Mouse (Mus musculus) adrenal gland, postnatal 36 days (tissue): ENCODE data around the gene Syngr1. TPM values are rescaled to one million over a fixed set of nuclear protein-coding genes. Genes with fewer than 3 reads are reported as not detected.

Source experiments
- DNase-seq, 2 experiments: peaks; one replicate each; pipeline ENCODE4 v3.0.0; 2021; ENCODE audit warnings: mixed read lengths in 1 of 2
- total RNA-seq, 2 experiments: library from RNA; stranded (reverse); gene quantifications; 2 replicates each; pipeline ENCODE4 v1.2.3; 2021

Syngr1 gene
- total RNA-seq, 2 experiments from 2014 or later, result 28.0 to 31.5 TPM

DNA sequence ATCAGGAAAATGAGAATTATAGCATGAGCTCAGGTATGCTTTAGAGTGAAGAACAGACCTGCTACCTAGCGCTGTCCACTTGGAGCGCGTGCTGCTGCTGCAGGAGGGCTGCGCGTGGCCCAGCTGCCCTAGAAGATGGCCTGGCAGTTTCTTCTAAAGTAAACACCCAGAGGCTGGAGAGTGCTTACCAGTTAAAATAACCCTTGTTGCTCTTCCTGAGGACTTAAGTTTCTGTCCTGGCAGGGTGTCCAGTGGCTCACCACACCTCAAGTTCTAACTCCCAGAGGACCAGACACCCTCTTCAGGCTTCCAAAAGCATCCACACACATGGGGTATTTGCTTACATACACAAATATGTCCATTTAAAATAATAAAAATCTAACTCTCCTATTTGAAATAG, 54.3 kb downstream of the Syngr1 start:
- DNase-seq, result no peak

- peak in 1 of 2 experiments; percentile 22 for DNase-seq
These were observed 55.0 kb downstream of the Syngr1 start for GRCm38 (mm10) chr15:80146153-80146552.

- DNase-seq, result no peak
These were observed 56.0 kb downstream of the Syngr1 start for GRCm38 (mm10) chr15:80147090-80147489.

DNA sequence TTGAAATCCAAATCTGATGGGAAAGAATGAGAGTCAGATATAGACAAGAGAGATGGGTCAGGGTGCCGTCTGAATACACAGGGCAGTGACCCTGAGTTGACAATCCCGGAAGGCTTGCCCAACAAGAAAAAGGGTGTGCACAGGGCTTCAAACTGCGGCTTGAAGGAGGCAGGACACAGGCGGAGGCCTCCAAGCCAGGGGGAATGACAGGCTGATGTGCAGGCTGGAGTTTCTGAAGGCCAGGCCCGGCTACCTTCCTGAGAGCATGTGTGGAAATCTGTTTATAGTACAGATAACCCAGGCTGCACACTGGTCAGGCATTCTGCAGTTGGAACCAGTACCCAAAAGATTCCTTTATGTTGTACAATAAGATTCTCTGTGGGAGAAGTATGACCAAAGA, 56.4 kb downstream of the Syngr1 start:
- DNase-seq, result no peak

GRCm38 (mm10) chr15:80148565-80148964, 57.4 kb downstream of the Syngr1 start:
- no peak for DNase-seq

DNA sequence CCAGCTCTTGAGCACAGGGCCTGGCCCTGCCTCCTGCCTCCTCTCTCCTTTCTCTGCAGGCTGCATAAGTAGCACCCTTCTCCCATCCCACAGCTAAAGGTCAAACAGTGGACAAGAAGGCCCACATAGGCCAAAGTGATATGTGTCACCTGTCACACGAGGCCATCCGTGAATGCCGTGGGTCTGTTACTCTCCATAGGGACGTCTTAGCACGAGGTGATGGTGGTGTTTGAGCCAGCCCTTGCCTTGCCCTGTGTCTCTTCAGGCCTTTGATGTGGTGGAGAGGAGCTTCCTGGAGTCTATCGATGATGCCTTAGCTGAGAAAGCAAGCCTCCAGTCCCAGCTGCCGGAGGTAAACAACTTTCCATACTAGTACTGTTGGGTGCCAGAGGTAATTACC, 58.4 kb downstream of the Syngr1 start:
- no peak for DNase-seq

- no peak for DNase-seq
These were observed 61.5 kb downstream of the Syngr1 start for GRCm38 (mm10) chr15:80152663-80153062.

- no peak for DNase-seq
These were observed 62.6 kb downstream of the Syngr1 start for GRCm38 (mm10) chr15:80153757-80154156.

DNA sequence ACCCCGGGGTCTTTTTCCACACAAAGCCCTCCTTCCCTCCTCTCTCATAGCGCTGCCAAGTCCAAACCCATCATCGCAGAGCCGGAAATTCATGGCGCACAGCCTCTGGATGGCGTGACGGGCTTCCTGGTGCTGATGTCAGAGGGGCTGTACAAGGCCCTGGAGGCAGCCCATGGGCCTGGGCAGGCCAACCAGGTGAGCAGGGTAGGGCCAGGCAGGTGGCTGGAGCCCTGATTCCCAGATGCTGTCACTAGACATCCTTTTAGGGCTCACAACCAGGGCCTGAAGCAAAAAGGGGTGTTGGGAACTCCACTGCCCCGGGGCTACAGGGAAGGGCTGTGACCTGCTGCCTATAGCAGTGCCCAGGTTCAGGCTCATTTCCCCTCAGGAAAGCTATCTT, 64.6 kb downstream of the Syngr1 start:
- DNase-seq, result no peak

GRCm38 (mm10) chr15:80157197-80157943, 66.2 kb downstream of the Syngr1 start:
- no peak for DNase-seq

GRCm38 (mm10) chr15:80158001-80158706, 67.0 kb downstream of the Syngr1 start:
- DNase-seq, result no peak

DNA sequence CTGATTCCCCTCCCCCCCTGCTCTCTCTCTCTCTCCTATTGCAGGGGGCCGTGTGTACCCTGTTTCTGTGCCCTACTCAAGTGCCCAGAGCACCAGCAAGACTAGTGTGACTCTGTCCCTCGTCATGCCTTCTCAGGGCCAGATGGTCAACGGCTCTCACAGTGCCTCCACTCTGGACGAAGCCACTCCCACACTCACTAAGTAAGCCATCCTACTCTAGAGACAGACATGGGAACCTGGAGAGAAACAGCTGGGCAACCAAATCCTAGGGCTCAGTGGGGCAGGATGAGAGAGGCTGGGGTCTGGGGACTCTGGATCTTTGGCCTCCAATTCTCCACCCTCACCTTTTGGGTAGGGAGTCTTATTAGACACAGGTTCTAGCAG, 67.6 kb downstream of the Syngr1 start:
- no peak for DNase-seq

DNA sequence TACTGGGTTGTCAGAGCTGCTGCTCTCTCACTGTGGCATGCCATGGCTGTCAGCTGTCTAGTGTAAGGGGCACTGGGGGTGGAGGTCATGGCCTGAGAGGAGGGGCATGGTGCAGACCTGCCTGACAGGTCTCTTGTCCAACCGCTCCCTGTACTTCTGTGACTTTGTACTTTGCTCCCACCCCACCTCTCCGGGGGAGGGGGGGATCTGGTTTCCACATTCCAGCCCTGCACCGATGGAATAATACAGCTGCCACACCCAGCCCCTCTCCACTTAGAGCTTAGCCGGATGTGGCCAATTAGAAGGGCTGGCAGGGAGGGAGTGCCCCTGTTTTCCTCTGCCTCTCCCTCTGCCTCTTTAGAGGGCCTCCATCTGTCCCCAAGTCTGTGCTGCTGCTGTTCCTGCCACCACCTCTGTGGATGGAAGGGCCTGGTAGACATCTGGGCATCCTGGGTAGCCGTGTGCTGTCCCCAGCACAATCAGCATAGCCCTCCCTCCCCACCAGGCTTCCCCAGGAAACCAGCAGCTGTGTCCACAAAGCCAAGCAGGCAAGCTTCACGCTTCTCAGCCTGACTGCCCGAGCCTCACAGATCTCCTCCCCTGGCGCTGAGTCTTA, 68.3 kb downstream of the Syngr1 start:
- no peak for DNase-seq

- DNase-seq, result no peak
These were observed 69.1 kb downstream of the Syngr1 start for GRCm38 (mm10) chr15:80160223-80160622.

- no peak for DNase-seq
These were observed 69.6 kb downstream of the Syngr1 start for GRCm38 (mm10) chr15:80160726-80161125.

DNA sequence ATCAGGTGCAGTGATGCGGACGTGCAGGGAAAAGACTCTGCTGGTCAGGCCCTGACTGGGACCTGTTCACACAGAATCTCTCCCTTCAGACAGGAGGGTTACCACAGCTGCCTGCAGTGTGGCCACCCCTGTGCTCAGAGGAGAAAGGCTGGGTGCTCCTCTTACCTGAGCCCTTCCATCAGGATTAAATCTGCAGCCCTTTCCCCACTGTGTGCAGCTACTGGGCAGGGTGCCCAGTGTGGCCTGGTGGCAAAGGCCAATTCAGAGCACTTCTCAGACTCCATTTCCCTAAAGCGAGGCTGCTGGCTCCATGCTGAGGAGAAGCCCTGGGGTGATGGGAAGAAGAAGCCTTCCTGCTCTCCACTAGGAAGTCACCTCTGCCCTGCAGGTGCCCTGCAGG, 70.1 kb downstream of the Syngr1 start:
- DNase-seq, result no peak

DNA sequence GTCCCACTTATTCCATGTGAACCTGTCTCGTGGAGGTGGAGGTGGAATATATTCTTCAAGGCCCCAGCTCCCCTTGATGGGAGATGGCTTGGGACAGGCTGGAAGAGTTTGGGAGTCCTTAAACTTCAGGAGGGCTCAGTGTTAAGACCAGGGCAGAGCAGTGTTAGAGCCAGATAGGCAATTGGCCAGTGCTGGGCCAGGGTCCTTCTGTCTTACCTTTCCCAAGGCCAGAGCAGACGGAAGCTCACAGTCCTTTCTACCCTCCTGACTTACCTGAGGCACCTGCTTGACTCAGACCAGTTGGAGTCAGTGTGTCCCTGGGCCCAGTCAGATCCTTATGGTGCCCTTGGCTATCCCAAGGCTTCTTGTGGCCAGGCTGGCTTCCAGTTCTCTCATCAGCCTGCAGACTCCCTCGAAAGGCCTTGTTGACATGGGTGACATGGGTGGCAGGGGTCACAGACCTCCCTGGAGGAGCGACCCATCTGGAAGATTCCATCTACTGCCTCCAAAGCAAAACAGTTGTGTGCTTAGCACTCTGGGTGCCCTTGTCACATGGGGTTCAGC, 71.3 kb downstream of the Syngr1 start:
- no peak for DNase-seq

- no peak for DNase-seq
These were observed 72.1 kb downstream of the Syngr1 start for GRCm38 (mm10) chr15:80163274-80163673.

- DNase-seq, result no peak
These were observed 72.6 kb downstream of the Syngr1 start for GRCm38 (mm10) chr15:80163716-80164115.

- DNase-seq, result no peak
These were observed 74.3 kb downstream of the Syngr1 start for GRCm38 (mm10) chr15:80165396-80165795.
